Mouse (Mus musculus) liver, embryonic 14.5 days (tissue): Measurements from ENCODE around the gene C2cd3. TPM values are rescaled to one million over a fixed set of nuclear protein-coding genes. Genes with fewer than 3 reads are reported as not detected.

ENCODE experiments used
- ATAC-seq: fragments of 200-750 bp; cut with Nextera tagmentation; 2 replicates; pipeline ENCODE4 v1.8.0; 2017; ENCODE audit warnings: moderate number of reproducible peaks, mild to moderate bottlenecking, moderate library complexity; ENCODE audit not compliant: insufficient read depth
- DNase-seq, 3 experiments: peaks; one replicate each; pipeline ENCODE4 v3.0.0-alpha.2; 2012 to 2013; ENCODE audit warnings: low read depth in 3 of 3, low spot score in 3 of 3
- H3K27ac ChIP-seq: fragments of 300-500 bp; sonication (generic); 2 replicates; pipeline ENCODE4 v1.5.1; 2014; ENCODE audit warnings: moderate library complexity, mild to moderate bottlenecking, control low read depth, inconsistent platforms
- H3K27me3 ChIP-seq: fragments of 300-500 bp; sonication (generic); 2 replicates; pipeline ENCODE4 v1.6.1; 2014; ENCODE audit warnings: mild to moderate bottlenecking, low read length, moderate library complexity; ENCODE audit not compliant: control insufficient read depth, insufficient read depth
- H3K36me3 ChIP-seq: fragments of 300-500 bp; sonication (generic); replicated peaks from 2 replicates; pipeline ENCODE4 v1.6.1; 2014; ENCODE audit warnings: low read depth; ENCODE audit not compliant: control insufficient read depth, insufficient read depth
- H3K4me1 ChIP-seq, 2 experiments: fragments of 200-500 bp in 1 of 2; fragments of 300-500 bp in 1 of 2; sonication (generic) in 1 of 2; replicated peaks; 2 replicates each; pipeline ENCODE4 v1.6.1; 2012 to 2014; ENCODE audit warnings: antibody characterized with exemption in 1 of 2, inconsistent platforms in 1 of 2, low read length in 1 of 2; ENCODE audit not compliant: control insufficient read depth in 2 of 2, insufficient read depth in 2 of 2
- H3K4me2 ChIP-seq: fragments of 300-500 bp; sonication (generic); 2 replicates; pipeline ENCODE4 v1.6.1; 2014; ENCODE audit warnings: low read depth, mild to moderate bottlenecking, control low read depth, moderate library complexity
- H3K4me3 ChIP-seq, 2 experiments: fragments of 200-500 bp in 1 of 2; fragments of 300-500 bp in 1 of 2; sonication (generic) in 1 of 2; 2 replicates each; pipeline ENCODE4 v1.5.1; 2012 to 2014; ENCODE audit warnings: low read depth in 2 of 2, low read length in 2 of 2, mild to moderate bottlenecking in 2 of 2, control low read depth in 1 of 2, inconsistent platforms in 1 of 2, moderate library complexity in 1 of 2; ENCODE audit not compliant: insufficient read depth in 1 of 2
- H3K9ac ChIP-seq: fragments of 300-500 bp; sonication (generic); replicated peaks from 2 replicates; pipeline ENCODE4 v1.6.1; 2014; ENCODE audit warnings: mild to moderate bottlenecking, control low read depth, moderate library complexity
- H3K9me3 ChIP-seq: fragments of 300-500 bp; sonication (generic); 2 replicates; pipeline ENCODE4 v1.6.1; 2016; ENCODE audit warnings: low read length, mixed read lengths; ENCODE audit not compliant: control insufficient read depth
- CTCF ChIP-seq: IDR thresholded peaks from 2 replicates; pipeline ENCODE4 v1.5.1; 2016; ENCODE audit warnings: antibody characterized with exemption, low read depth, control low read depth
- EP300 ChIP-seq: IDR thresholded peaks from 2 replicates; pipeline ENCODE4 v1.6.1; 2016; ENCODE audit warnings: antibody characterized with exemption, low read depth
- WGBS: fragments of 180-500 bp; shearing (Covaris S2); extraction: QIAGEN DNeasy Blood & Tissue Kit; methylation state at CpG from one replicate; pipeline ENCODE4 v1.1.7; 2014; ENCODE audit not compliant: insufficient replicate concordance; 5-methylcytosine and 5-hydroxymethylcytosine counted together
- polyA plus RNA-seq, 2 experiments: library from polyadenylated mRNA; depleted of rRNA in 1 of 2; stranded (reverse) in 1 of 2; unstranded in 1 of 2; fragments of >200 nt; fragmentation: Nextera tagmentation in 1 of 2; extraction: Ambion mirVana in 1 of 2; gene quantifications; 2 replicates each; pipeline versions ENCODE4 v1.2.1 to v1.2.3; 2012 to 2014

The C2cd3 gene
- polyA plus RNA-seq, 2 experiments, result 9.1 to 10.2 TPM

GRCm38 (mm10) chr7:100381161-100381560 lies 9.1 kb downstream of the C2cd3 start:
- Histone ChIP-seq H3K4me1 (no peaks in the 10 kb centered on the region), H3K9ac (no peak overlapping the region), H3K36me3 (peaks cover 26% of the 10 kb centered on the region), H3K4me2 (no peak overlapping the region), H3K27me3 (no peaks in the 10 kb centered on the region), H3K9me3 (no peaks in the 10 kb centered on the region), H3K4me3 (no peak overlapping the region), H3K27ac (no peak overlapping the region)
- DNase-seq (no peak), ATAC-seq (no peak)
- TF ChIP-seq CTCF (no peak), EP300 (no peak)

- H3K27me3 ChIP-seq, result no peaks in the 10 kb centered on the region
- H3K9me3 ChIP-seq, result no peaks in the 10 kb centered on the region
- WGBS, result 71% methylated on average over 2 of the region's 2 CpGs
- no peak overlapping the region for H3K4me2 ChIP-seq
- no peak for TF ChIP-seq EP300
- no peak for TF ChIP-seq CTCF
- H3K9ac ChIP-seq, result no peak overlapping the region
- no peak for DNase-seq
- no peak overlapping the region for H3K4me3 ChIP-seq
- H3K4me1 ChIP-seq, result no peaks in the 10 kb centered on the region
- ATAC-seq, result no peak
- peaks cover 26% of the 10 kb centered on the region for H3K36me3 ChIP-seq
- no peak overlapping the region for H3K27ac ChIP-seq
Measured at GRCm38 (mm10) chr7:100383207-100383606, 11.2 kb downstream of the C2cd3 start.

GRCm38 (mm10) chr7:100388174-100388573 lies 16.1 kb downstream of the C2cd3 start:
- H3K9ac ChIP-seq, result no peak overlapping the region
- H3K4me3 ChIP-seq, result no peak overlapping the region
- WGBS, result 83% methylated on average over 2 of the region's 2 CpGs
- H3K27ac ChIP-seq, result no peak overlapping the region
- TF ChIP-seq EP300 (no peak), CTCF (no peak)
- peaks cover 25% of the 10 kb centered on the region for H3K36me3 ChIP-seq
- ATAC-seq (no peak), DNase-seq (no peak)
- H3K27me3 ChIP-seq, result no peaks in the 10 kb centered on the region
- H3K4me2 ChIP-seq, result no peak overlapping the region
- no peaks in the 10 kb centered on the region for H3K4me1 ChIP-seq
- H3K9me3 ChIP-seq, result no peaks in the 10 kb centered on the region

GRCm38 (mm10) chr7:100390166-100390565 lies 18.1 kb downstream of the C2cd3 start:
- Histone ChIP-seq H3K9ac (no peak overlapping the region), H3K4me2 (no peak overlapping the region), H3K4me3 (no peak overlapping the region), H3K27me3 (no peaks in the 10 kb centered on the region), H3K36me3 (peaks cover 24% of the 10 kb centered on the region), H3K9me3 (no peaks in the 10 kb centered on the region), H3K27ac (no peak overlapping the region), H3K4me1 (no peaks in the 10 kb centered on the region)
- 81% methylated on average over 8 of the region's 8 CpGs for WGBS
- DNase-seq, result no peak
- TF ChIP-seq CTCF, result no peak
- TF ChIP-seq EP300, result no peak
- ATAC-seq, result no peak

GRCm38 (mm10) chr7:100392265-100392664 lies 20.2 kb downstream of the C2cd3 start:
- no peak overlapping the region for H3K9ac ChIP-seq
- no peaks in the 10 kb centered on the region for H3K4me1 ChIP-seq
- TF ChIP-seq CTCF (peak; percentile 42), EP300 (no peak)
- H3K4me3 ChIP-seq, result no peak overlapping the region
- no peak overlapping the region for H3K27ac ChIP-seq
- DNase-seq (peak in 1 of 3 experiments; percentile 2), ATAC-seq (no peak)
- 82% methylated on average over 2 of the region's 2 CpGs for WGBS
- no peaks in the 10 kb centered on the region for H3K9me3 ChIP-seq
- H3K36me3 ChIP-seq, result peaks cover 24% of the 10 kb centered on the region
- H3K4me2 ChIP-seq, result no peak overlapping the region
- no peaks in the 10 kb centered on the region for H3K27me3 ChIP-seq
